Mouse (Mus musculus) forebrain, embryonic 14.5 days (tissue): ENCODE data around the gene Ccdc91. TPM values are rescaled to one million over a fixed set of nuclear protein-coding genes. Genes with fewer than 3 reads are reported as not detected.

Experiments
- polyA plus RNA-seq: library from polyadenylated mRNA; unstranded; fragments of >200 nt; fragmentation: Nextera tagmentation; extraction: Ambion mirVana; gene quantifications from 2 replicates; pipeline ENCODE4 v1.2.1, GENCODE M21; 2014

Gene Ccdc91
- polyA plus RNA-seq, 1 experiment from 2014 or later = 33.7 TPM

Other genes starting within 250 kb of the Ccdc91 start
- gene Pthlh, start 211.6 kb upstream of the Ccdc91 start, polyA plus RNA-seq = 0.91 and 1.7 TPM in 2 replicates